ENCODE assay signal across 22 mouse cellular contexts in genomic region chr5:117677231-117677630, GRCm38 (mm10).
DNase-seq lines count a peak whose midpoint lies in the region; ATAC-seq and TF ChIP-seq lines count a peak whose summit lies in the region.
"Had no signal": no experiment of that assay in that cellular context is flagged by ENCODE, and none has a peak within 500 bp of the region (broad histone marks: within the 10 kb centered on the region; RNA-seq: fewer than 3 reads in every experiment).

No protein-coding gene starts in this region.

- H3K27ac ChIP-seq in kidney, adult 2 months (ENCODE audit: insufficient read depth, low read depth, low read length): no peak overlapping the region
- peak overlapping the region; percentile 61 for H3K27ac ChIP-seq in kidney, embryonic 15.5 days
- H3K27ac ChIP-seq: embryonic facial prominence, embryonic 13.5 days; forebrain, embryonic 13.5 days; heart, adult 2 months; hindbrain, embryonic 10.5 days had no signal

- no peaks in the 10 kb centered on the region for H3K36me3 ChIP-seq in kidney, adult 2 months (ENCODE audit: control insufficient read depth, insufficient read depth, low read length)
- H3K36me3 ChIP-seq in kidney, embryonic 15.5 days: no peaks in the 10 kb centered on the region
- H3K36me3 ChIP-seq: embryonic facial prominence, embryonic 13.5 days; G1E; hindbrain, embryonic 10.5 days had no signal

- peak; percentile 46 for DNase-seq in kidney, adult 11 months
- no peak for DNase-seq in kidney, postnatal 10 days
- DNase-seq in kidney, adult 2 months: peak; percentile 74
- DNase-seq in kidney, postnatal 36 days: peak; percentile 47 to 53
- DNase-seq in thymus, postnatal 0 days (ENCODE audit: low spot score): no peak
- no peak for DNase-seq in c-Kit-positive CD71-positive TER-119-positive erythroid progenitor cells, embryonic 14.5 days (ENCODE audit: low spot score)
- DNase-seq: adrenal gland, adult 8-10 months; adrenal gland, postnatal 36 days; B cell, adult 2 months; cerebellum, adult 11 months; cerebellum, adult 9-10 months; cerebellum, postnatal 36 days; forebrain, postnatal 0 days; gastrocnemius, postnatal 14 days; heart, adult 2 months had no signal

- no peak overlapping the region for H3K4me2 ChIP-seq in kidney, embryonic 15.5 days
- H3K4me2 ChIP-seq: embryonic facial prominence, embryonic 13.5 days; forebrain, embryonic 13.5 days; heart, embryonic 11.5 days had no signal

- H3K4me1 ChIP-seq in kidney, adult 2 months (ENCODE audit: control insufficient read depth, insufficient read depth, low read length): peaks cover 13% of the 10 kb centered on the region
- H3K4me1 ChIP-seq in kidney, embryonic 15.5 days: peaks cover 15% of the 10 kb centered on the region
- H3K4me1 ChIP-seq: embryonic facial prominence, embryonic 13.5 days; forebrain, embryonic 13.5 days had no signal

- no peak; the same call in 1 of the 2 replicates for ATAC-seq in kidney, embryonic 15.5 days (replicated peaks; ENCODE audit: low FRiP score)
- ATAC-seq: CD4-positive, CD25-positive, alpha-beta regulatory T cell, adult 4 months; forebrain, embryonic 13.5 days; forebrain, postnatal 0 days had no signal

- H3K4me3 ChIP-seq in kidney, adult 2 months (ENCODE audit: insufficient read depth, low read depth, low read length): no peak overlapping the region
- H3K4me3 ChIP-seq in kidney, embryonic 15.5 days (replicated peaks): no peak overlapping the region
- H3K4me3 ChIP-seq: embryonic facial prominence, embryonic 13.5 days; forebrain, embryonic 13.5 days; heart, adult 2 months; hindbrain, embryonic 10.5 days had no signal

- whole genome bisulfite sequencing in kidney, adult 2 months: 47% methylated on average over 6 of the region's 6 CpGs
- WGBS in kidney, embryonic 15.5 days: 73% methylated on average over 6 of the region's 6 CpGs

- no peaks in the 10 kb centered on the region for H3K27me3 ChIP-seq in kidney, adult 2 months (replicated peaks; ENCODE audit: control insufficient read depth, insufficient read depth, low read length)
- no peaks in the 10 kb centered on the region for H3K27me3 ChIP-seq in kidney, embryonic 15.5 days
- H3K27me3 ChIP-seq: embryonic facial prominence, embryonic 13.5 days; forebrain, embryonic 13.5 days had no signal

- no peak for TF ChIP-seq CTCF in kidney, adult 2 months (conservative IDR thresholded peaks at IDR 0.05; ENCODE audit: insufficient read depth, insufficient read length, low read depth, low read length)

- H3K9me3 ChIP-seq in kidney, embryonic 15.5 days (replicated peaks): no peaks in the 10 kb centered on the region
- H3K9me3 ChIP-seq: embryonic facial prominence, embryonic 13.5 days; forebrain, embryonic 13.5 days; hindbrain, embryonic 10.5 days had no signal

- no peak for TF ChIP-seq POLR2A in kidney, adult 2 months (IDR thresholded peaks at IDR 0.05; ENCODE audit: low read depth, low read length)

- no peak overlapping the region for H3K9ac ChIP-seq in kidney, embryonic 15.5 days
- H3K9ac ChIP-seq: embryonic facial prominence, embryonic 13.5 days; forebrain, embryonic 13.5 days; forebrain, postnatal 0 days had no signal

Comparison
In these comparisons a context has a peak if more than half of its experiments do, and no peak if none do; other contexts are left out.
1. DNase-seq: peak in kidney, adult 11 months (single experiment), kidney, adult 2 months (single experiment) and kidney, postnatal 36 days (2 of 2); none in kidney, postnatal 10 days (single experiment), thymus, postnatal 0 days (single experiment) and c-Kit-positive CD71-positive TER-119-positive erythroid progenitor cells, embryonic 14.5 days (single experiment).